Mouse (Mus musculus): ENCODE results near the gene Kcnj8.

GRCm38 (mm10) chr6:142614324-142614723 is 42.9 kb upstream of the Kcnj8 start:
- TF ChIP-seq GATA1 (IDR thresholded peaks at IDR 0.05; ENCODE audit: borderline replicate concordance, low read length) (no peak), FLI1 (IDR thresholded peaks at IDR 0.05; ENCODE audit: low read length) (no peak)
